Mouse (Mus musculus) ES-Bruce4 (cell line): Measurements from ENCODE around the gene Acer1. TPM values are rescaled to one million over a fixed set of nuclear protein-coding genes. Genes with fewer than 3 reads are reported as not detected.

Experiments used
- H3K27ac ChIP-seq: 2 replicates; pipeline ENCODE4 v1.5.1; 2012; ENCODE audit warnings: low read length, inconsistent platforms; ENCODE audit not compliant: insufficient read depth
- H3K27me3 ChIP-seq: 2 replicates; pipeline ENCODE4 v1.6.1; 2012; ENCODE audit warnings: mild to moderate bottlenecking, low read length, inconsistent platforms; ENCODE audit not compliant: control insufficient read depth, poor library complexity, insufficient read depth, severe bottlenecking
- H3K36me3 ChIP-seq: 2 replicates; pipeline ENCODE4 v1.6.1; 2012; ENCODE audit warnings: inconsistent platforms, mild to moderate bottlenecking, low read length, moderate library complexity; ENCODE audit not compliant: control insufficient read depth, poor library complexity, insufficient read depth, severe bottlenecking
- H3K4me1 ChIP-seq: one replicate; pipeline ENCODE4 v1.8.1; 2011; ENCODE audit warnings: low read length; ENCODE audit not compliant: control insufficient read depth, insufficient read depth
- H3K4me3 ChIP-seq: 2 replicates; pipeline ENCODE4 v1.5.1; 2011; ENCODE audit warnings: low read depth, mild to moderate bottlenecking, low read length
- H3K9ac ChIP-seq: 2 replicates; pipeline ENCODE4 v1.6.1; 2012; ENCODE audit warnings: low read depth, mild to moderate bottlenecking, inconsistent platforms; ENCODE audit not compliant: poor library complexity, severe bottlenecking
- H3K9me3 ChIP-seq: replicated peaks from 2 replicates; pipeline ENCODE4 v1.6.1; 2012; ENCODE audit warnings: mild to moderate bottlenecking, low read length, inconsistent platforms; ENCODE audit not compliant: control insufficient read depth, poor library complexity, insufficient read depth, severe bottlenecking
- CTCF ChIP-seq: IDR thresholded peaks from one replicate; pipeline ENCODE4 v1.8.1; 2011; ENCODE audit warnings: low read depth, low read length
- EP300 ChIP-seq: IDR thresholded peaks from 2 replicates; pipeline ENCODE4 v1.6.1; 2011; ENCODE audit warnings: low read depth, low read length; ENCODE audit not compliant: insufficient read depth
- POLR2A ChIP-seq: IDR thresholded peaks from one replicate; pipeline ENCODE4 v1.8.1; 2011; ENCODE audit warnings: low read length; ENCODE audit not compliant: insufficient read depth
- polyA plus RNA-seq: library from polyadenylated mRNA; stranded (reverse); fragments of >200 nt; gene quantifications from 2 replicates; pipeline ENCODE4 v1.2.4, GENCODE M21; 2011; ENCODE audit warnings: low read depth; ENCODE audit not compliant: missing spikeins, insufficient read depth, insufficient read length

Acer1 gene
- polyA plus RNA-seq: 0.37 and 0.49 TPM in 2 replicates

GRCm38 (mm10) chr17:56982013-56982412, at the start of gene Acer1:
Gene Acer1 (minus strand): TSS chr17:56982126.
- TF ChIP-seq CTCF (no peak), EP300 (no peak), POLR2A (no peak)
- Histone ChIP-seq H3K9me3 (no peaks in the 10 kb centered on the region), H3K4me1 (no peaks in the 10 kb centered on the region), H3K9ac (no peak within 1 kb of the TSS), H3K4me3 (no peak within 1 kb of the TSS), H3K27ac (no peak within 1 kb of the TSS), H3K36me3 (no peaks in the 10 kb centered on the region), H3K27me3 (no peaks in the 10 kb centered on the region)

- H3K27ac ChIP-seq: peak within 1 kb of the TSS; percentile 48
- H3K9me3 ChIP-seq: no peaks in the 10 kb centered on the region
- peaks cover 26% of the 10 kb centered on the region for H3K36me3 ChIP-seq
- peak within 1 kb of the TSS; percentile 99 for H3K9ac ChIP-seq
- no peak for TF ChIP-seq CTCF
- TF ChIP-seq POLR2A: no peak
- TF ChIP-seq EP300: no peak
- no peaks in the 10 kb centered on the region for H3K4me1 ChIP-seq
- H3K27me3 ChIP-seq: no peaks in the 10 kb centered on the region
- H3K4me3 ChIP-seq: peak within 1 kb of the TSS; percentile 95
These were observed 49.2 kb upstream of the Acer1 start, which contains the start of gene Khsrp for GRCm38 (mm10) chr17:57030931-57031660. Gene Khsrp (minus strand): TSS chr17:57031522.

DNA sequence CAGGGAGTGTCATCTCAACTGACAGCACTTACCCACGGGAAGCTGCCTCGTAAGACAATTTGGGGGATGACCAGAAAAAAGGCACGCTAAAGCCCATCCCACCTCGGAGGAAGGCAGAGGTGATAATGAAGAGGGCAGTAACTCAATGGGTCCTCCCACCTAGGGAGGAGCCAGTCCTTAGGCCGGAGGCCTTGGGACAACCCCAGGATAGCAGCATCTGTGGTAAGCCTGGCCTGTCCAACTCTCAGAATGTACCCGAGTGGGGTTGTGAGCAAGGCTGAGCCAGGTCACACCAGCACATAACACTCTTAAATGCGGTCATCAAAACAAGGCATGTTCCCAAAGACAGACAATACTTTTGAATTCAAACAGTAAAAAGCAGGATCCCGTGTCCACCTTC, 47.8 kb upstream of the Acer1 start:
- H3K27me3 ChIP-seq: no peaks in the 10 kb centered on the region
- H3K9ac ChIP-seq: peak overlapping the region; percentile 99
- peak overlapping the region; percentile 95 for H3K4me3 ChIP-seq
- no peak for TF ChIP-seq CTCF
- no peak for TF ChIP-seq POLR2A
- TF ChIP-seq EP300: no peak
- H3K27ac ChIP-seq: no peak overlapping the region
- H3K36me3 ChIP-seq: peaks cover 39% of the 10 kb centered on the region
- no peaks in the 10 kb centered on the region for H3K4me1 ChIP-seq
- H3K9me3 ChIP-seq: no peaks in the 10 kb centered on the region

GRCm38 (mm10) chr17:57027471-57027870, 45.5 kb upstream of the Acer1 start:
- no peaks in the 10 kb centered on the region for H3K9me3 ChIP-seq
- TF ChIP-seq CTCF (no peak), EP300 (no peak), POLR2A (no peak)
- peaks cover 61% of the 10 kb centered on the region for H3K36me3 ChIP-seq
- H3K9ac ChIP-seq: no peak overlapping the region
- H3K27ac ChIP-seq: no peak overlapping the region
- H3K27me3 ChIP-seq: no peaks in the 10 kb centered on the region
- H3K4me3 ChIP-seq: no peak overlapping the region
- H3K4me1 ChIP-seq: no peaks in the 10 kb centered on the region

DNA sequence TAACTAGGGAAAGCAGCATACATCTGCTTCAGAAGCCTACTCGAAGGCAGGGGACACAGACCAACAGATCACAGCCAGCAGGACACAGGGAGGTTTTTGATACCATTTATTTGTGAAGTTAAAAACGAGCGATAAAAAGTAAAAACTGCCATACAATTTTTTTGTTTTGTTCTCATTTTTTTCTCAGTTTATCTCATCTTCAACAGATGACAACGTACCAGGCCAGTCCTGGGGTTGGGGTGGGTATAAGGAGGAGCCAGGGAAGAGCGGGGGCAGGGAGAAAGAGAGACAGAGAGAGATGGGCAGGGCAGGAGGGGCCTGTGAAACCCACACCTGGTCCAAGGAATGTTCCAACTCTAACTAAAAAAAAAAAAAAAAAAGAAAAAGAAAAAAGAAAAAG, 39.0 kb upstream of the Acer1 start:
- Histone ChIP-seq H3K9me3 (no peaks in the 10 kb centered on the region), H3K36me3 (peaks cover 45% of the 10 kb centered on the region), H3K9ac (no peak overlapping the region), H3K4me1 (no peaks in the 10 kb centered on the region), H3K27ac (no peak overlapping the region), H3K4me3 (no peak overlapping the region), H3K27me3 (no peaks in the 10 kb centered on the region)
- TF ChIP-seq CTCF: no peak

DNA sequence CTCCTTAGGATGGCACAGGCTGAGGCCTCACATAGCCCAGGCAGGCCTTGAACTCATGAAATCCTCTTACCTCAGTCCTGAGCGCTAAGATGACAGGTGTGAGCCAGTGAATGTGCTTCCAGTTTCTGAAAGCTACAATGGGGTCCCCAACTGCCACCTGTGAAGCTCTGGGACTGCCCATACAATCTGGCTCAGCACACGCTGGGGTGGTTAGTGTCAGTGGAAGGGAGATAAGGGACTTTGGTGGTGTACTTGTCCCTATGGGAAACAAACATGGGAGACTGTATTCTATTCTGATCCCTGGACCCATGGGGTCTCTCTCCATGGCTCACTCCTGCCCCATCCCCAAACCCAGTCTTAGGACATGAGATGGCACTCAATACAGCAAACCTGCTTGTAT, 37.8 kb upstream of the Acer1 start:
- Histone ChIP-seq H3K27ac (no peak overlapping the region), H3K4me1 (no peaks in the 10 kb centered on the region), H3K9me3 (no peaks in the 10 kb centered on the region), H3K27me3 (no peaks in the 10 kb centered on the region), H3K36me3 (peaks cover 32% of the 10 kb centered on the region), H3K9ac (no peak overlapping the region), H3K4me3 (no peak overlapping the region)
- TF ChIP-seq CTCF: no peak
- TF ChIP-seq POLR2A: no peak
- no peak for TF ChIP-seq EP300
